Mouse (Mus musculus): ENCODE measurements around the gene Abcc12.

DNA sequence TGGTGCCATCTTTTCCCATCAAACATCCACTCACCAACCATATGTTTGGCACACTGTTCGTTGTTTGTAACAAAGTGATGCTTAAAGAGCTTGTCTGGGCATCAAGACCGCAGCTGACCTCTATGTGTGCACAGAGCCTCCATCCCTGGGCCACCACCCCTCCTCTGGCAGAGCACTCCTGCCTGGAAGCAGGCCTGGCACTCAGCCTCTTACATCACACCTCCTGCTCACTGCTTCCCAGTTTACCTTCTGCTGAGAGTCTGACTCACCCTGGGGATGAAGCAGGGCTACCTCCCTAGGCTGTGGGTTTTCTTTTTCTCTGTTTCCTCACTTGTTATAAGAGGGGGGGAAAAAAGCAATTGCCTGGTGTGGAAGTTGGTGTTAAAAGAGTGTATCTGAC, 109.8 kb downstream of the Abcc12 start:
- TF ChIP-seq CTCF (IDR thresholded peaks at IDR 0.05; ENCODE audit: borderline replicate concordance, insufficient read depth, low read length) = no peak
- no peak for TF ChIP-seq POLR2A (IDR thresholded peaks at IDR 0.05; ENCODE audit: low read depth, low read length)
